ENCODE assay signal across 9 mouse cellular contexts in the genomic region with DNA sequence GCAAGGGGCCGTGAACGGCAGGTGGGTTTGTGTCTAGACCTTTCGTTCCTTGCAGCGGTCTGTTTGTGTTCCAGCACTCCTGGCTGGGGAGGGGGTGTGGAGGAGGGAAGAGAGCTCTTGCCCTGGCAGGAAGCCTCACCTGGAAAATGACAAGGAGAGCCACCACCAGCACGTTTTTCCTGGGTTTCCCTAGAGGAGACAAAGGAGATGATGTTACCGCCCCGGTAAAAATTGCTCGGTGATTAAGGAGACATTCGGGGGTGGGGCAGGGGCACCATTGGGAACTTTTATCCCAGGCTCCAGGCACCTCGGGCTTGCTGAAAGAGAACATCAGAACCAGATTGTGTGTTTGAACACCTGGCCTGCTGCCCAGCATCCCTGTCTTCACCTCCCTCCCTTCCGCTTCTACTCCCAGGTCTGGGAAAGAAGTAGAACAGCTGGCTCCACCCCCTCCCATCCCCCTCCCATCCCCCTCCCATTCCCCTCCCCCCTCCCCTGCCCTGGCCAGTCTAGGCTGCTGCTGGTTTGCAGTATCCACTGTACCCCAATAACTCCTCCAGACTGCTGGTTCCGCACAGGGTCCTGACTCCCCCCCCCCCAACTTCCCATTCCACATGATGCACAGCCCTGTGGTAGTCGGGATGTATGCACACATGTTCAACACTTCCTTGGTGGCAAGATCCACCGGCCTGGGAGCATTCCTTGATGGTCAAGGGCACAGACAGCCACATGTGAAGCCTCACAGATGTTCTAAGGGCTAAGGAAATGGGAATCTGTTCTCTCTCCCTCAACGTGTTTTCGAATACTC. TPM values are rescaled to one million over a fixed set of nuclear protein-coding genes. Genes with fewer than 3 reads are reported as not detected.
DNase-seq lines count a peak whose midpoint lies in the region; ATAC-seq lines count a peak whose summit lies in the region.
"Had no signal": no experiment of that assay in that cellular context is flagged by ENCODE, and none has a peak within 500 bp of the region (broad histone marks: within the 10 kb centered on the region; RNA-seq: fewer than 3 reads in every experiment).

No protein-coding gene starts in this region.

- H3K4me1 ChIP-seq in midbrain, embryonic 10.5 days: peaks cover 36% of the 10 kb centered on the region
- H3K4me1 ChIP-seq in midbrain, embryonic 15.5 days: peaks cover 13% of the 10 kb centered on the region
- H3K4me1 ChIP-seq in embryonic facial prominence, embryonic 13.5 days: peaks cover 53% of the 10 kb centered on the region
- H3K4me1 ChIP-seq in hindbrain, embryonic 16.5 days (ENCODE audit: control insufficient read depth, insufficient read depth, low read depth, low read length): peaks cover 16% of the 10 kb centered on the region
- H3K4me1 ChIP-seq in neural tube, embryonic 15.5 days: peaks cover 30% of the 10 kb centered on the region

- WGBS in midbrain, embryonic 10.5 days: 34% methylated on average over 16 of the region's 16 CpGs
- WGBS in midbrain, embryonic 15.5 days: 21% methylated on average over 16 of the region's 16 CpGs
- 7% methylated on average over 16 of the region's 16 CpGs for WGBS in embryonic facial prominence, embryonic 13.5 days
- WGBS in hindbrain, embryonic 16.5 days: 19% methylated on average over 15 of the region's 16 CpGs
- WGBS in neural tube, embryonic 15.5 days: 26% methylated on average over 16 of the region's 16 CpGs

- DNase-seq in midbrain, embryonic 10.5 days (ENCODE audit: low spot score): peak; percentile 24
- DNase-seq in spleen, postnatal 36 days (ENCODE audit: low spot score in 2 of 2): no peak
- DNase-seq in ovary, postnatal 10 days (ENCODE audit: low spot score): no peak
- DNase-seq in layer of hippocampus, postnatal 36 days: no peak

- H3K27ac ChIP-seq in midbrain, embryonic 10.5 days (replicated peaks): peak overlapping the region; percentile 82
- H3K27ac ChIP-seq in midbrain, embryonic 15.5 days: no peak overlapping the region
- H3K27ac ChIP-seq in embryonic facial prominence, embryonic 13.5 days: peak overlapping the region; percentile 97
- no peak overlapping the region for H3K27ac ChIP-seq in hindbrain, embryonic 16.5 days (ENCODE audit: low read depth, low read length)
- no peak overlapping the region for H3K27ac ChIP-seq in neural tube, embryonic 15.5 days (replicated peaks)
- H3K27ac ChIP-seq: heart, adult 2 months had no signal

- H3K9ac ChIP-seq in midbrain, embryonic 15.5 days: no peak overlapping the region
- H3K9ac ChIP-seq in embryonic facial prominence, embryonic 13.5 days: peak overlapping the region; percentile 53; the same call in 1 of the 2 replicates
- peak overlapping the region; percentile 11; the same call in 1 of the 2 replicates for H3K9ac ChIP-seq in hindbrain, embryonic 16.5 days (ENCODE audit: low read depth, low read length)
- no peak overlapping the region for H3K9ac ChIP-seq in neural tube, embryonic 15.5 days (replicated peaks)

- H3K4me2 ChIP-seq in midbrain, embryonic 15.5 days: no peak overlapping the region
- peak overlapping the region; percentile 41 for H3K4me2 ChIP-seq in embryonic facial prominence, embryonic 13.5 days
- H3K4me2 ChIP-seq in hindbrain, embryonic 16.5 days (ENCODE audit: low read length): no peak overlapping the region
- H3K4me2 ChIP-seq in neural tube, embryonic 15.5 days: peak overlapping the region; percentile 1; the same call in 1 of the 2 replicates

- no peak for ATAC-seq in midbrain, embryonic 15.5 days (replicated peaks)
- peak; percentile 49; the same call in 1 of the 2 replicates for ATAC-seq in embryonic facial prominence, embryonic 13.5 days (ENCODE audit: insufficient number of reproducible peaks, insufficient read depth, low FRiP score, low TSS enrichment, low read depth)
- no peak for ATAC-seq in hindbrain, embryonic 16.5 days
- ATAC-seq in neural tube, embryonic 15.5 days (ENCODE audit: low FRiP score): 0 out of 2 replicates have a peak, but pooled peaks have one; percentile 17

- H3K4me3 ChIP-seq in midbrain, embryonic 10.5 days: no peak overlapping the region
- H3K4me3 ChIP-seq in midbrain, embryonic 15.5 days: no peak overlapping the region
- H3K4me3 ChIP-seq in embryonic facial prominence, embryonic 13.5 days: peak overlapping the region; percentile 6; the same call in 1 of the 2 replicates
- H3K4me3 ChIP-seq in hindbrain, embryonic 16.5 days (ENCODE audit: low read length): no peak overlapping the region
- H3K4me3 ChIP-seq in neural tube, embryonic 15.5 days (replicated peaks): no peak overlapping the region
- H3K4me3 ChIP-seq: heart, adult 2 months had no signal

- H3K36me3 ChIP-seq in midbrain, embryonic 10.5 days: no peaks in the 10 kb centered on the region
- no peaks in the 10 kb centered on the region for H3K36me3 ChIP-seq in midbrain, embryonic 15.5 days (replicated peaks)
- H3K36me3 ChIP-seq in embryonic facial prominence, embryonic 13.5 days: no peaks in the 10 kb centered on the region
- no peaks in the 10 kb centered on the region for H3K36me3 ChIP-seq in hindbrain, embryonic 16.5 days (ENCODE audit: control insufficient read depth, insufficient read depth, low read length)
- no peaks in the 10 kb centered on the region for H3K36me3 ChIP-seq in neural tube, embryonic 15.5 days

- H3K27me3 ChIP-seq in midbrain, embryonic 10.5 days (ENCODE audit: low read depth, poor library complexity, severe bottlenecking): peaks cover 7% of the 10 kb centered on the region; the same call in 1 of the 2 replicates
- H3K27me3 ChIP-seq in midbrain, embryonic 15.5 days (replicated peaks): no peaks in the 10 kb centered on the region
- H3K27me3 ChIP-seq in embryonic facial prominence, embryonic 13.5 days: no peaks in the 10 kb centered on the region
- H3K27me3 ChIP-seq in hindbrain, embryonic 16.5 days (replicated peaks; ENCODE audit: control insufficient read depth, insufficient read depth, low read length): no peaks in the 10 kb centered on the region
- H3K27me3 ChIP-seq in neural tube, embryonic 15.5 days (replicated peaks): peaks cover 7% of the 10 kb centered on the region

- no peaks in the 10 kb centered on the region for H3K9me3 ChIP-seq in midbrain, embryonic 10.5 days (replicated peaks)
- no peaks in the 10 kb centered on the region for H3K9me3 ChIP-seq in midbrain, embryonic 15.5 days
- H3K9me3 ChIP-seq in embryonic facial prominence, embryonic 13.5 days: no peaks in the 10 kb centered on the region
- no peaks in the 10 kb centered on the region for H3K9me3 ChIP-seq in hindbrain, embryonic 16.5 days (ENCODE audit: control insufficient read depth, low read length)
- H3K9me3 ChIP-seq in neural tube, embryonic 15.5 days (replicated peaks): no peaks in the 10 kb centered on the region

RNA-seq across cellular contexts. Expression of gene Ccr7, which starts 5.8 kb away (rescaled TPM):
- polyA plus RNA-seq in midbrain, embryonic 10.5 days (2016; fragmentation: Nextera tagmentation; extraction: Ambion mirVana): 0.14 TPM in 1 of 2 replicates, not detected in the other
- polyA plus RNA-seq in midbrain, embryonic 15.5 days (2015; fragmentation: Nextera tagmentation; extraction: Ambion mirVana): 0.09 TPM in 1 of 2 replicates, not detected in the other
- 0.30 and 0.69 TPM in 2 replicates for polyA plus RNA-seq in embryonic facial prominence, embryonic 13.5 days (2015; fragmentation: Nextera tagmentation; extraction: Ambion mirVana)
- polyA plus RNA-seq in hindbrain, embryonic 16.5 days (2015; fragmentation: Nextera tagmentation; extraction: Ambion mirVana): not detected in 2 replicates
- polyA plus RNA-seq in neural tube, embryonic 15.5 days (2015; fragmentation: Nextera tagmentation; extraction: Ambion mirVana): 0.52 TPM in 1 of 2 replicates, not detected in the other
- total RNA-seq in layer of hippocampus, postnatal 36 days (2021): not detected

RNA-seq across cellular contexts. Expression of gene Tns4, which starts 60.0 kb away (rescaled TPM):
- polyA plus RNA-seq in midbrain, embryonic 10.5 days (2016; fragmentation: Nextera tagmentation; extraction: Ambion mirVana): 0.55 and 0.84 TPM in 2 replicates
- polyA plus RNA-seq in midbrain, embryonic 15.5 days (2015; fragmentation: Nextera tagmentation; extraction: Ambion mirVana): 0.09 TPM in 1 of 2 replicates, not detected in the other
- 0.53 and 0.73 TPM in 2 replicates for polyA plus RNA-seq in embryonic facial prominence, embryonic 13.5 days (2015; fragmentation: Nextera tagmentation; extraction: Ambion mirVana)
- polyA plus RNA-seq in hindbrain, embryonic 16.5 days (2015; fragmentation: Nextera tagmentation; extraction: Ambion mirVana): 0.16 TPM in 2 replicates
- polyA plus RNA-seq in neural tube, embryonic 15.5 days (2015; fragmentation: Nextera tagmentation; extraction: Ambion mirVana): 0.09 and 0.22 TPM in 2 replicates
- total RNA-seq in layer of hippocampus, postnatal 36 days (2021): not detected

Comparison
In these comparisons a context has a peak if more than half of its experiments do, and no peak if none do; other contexts are left out.
1. H3K27ac ChIP-seq: peak in midbrain, embryonic 10.5 days (single experiment) and embryonic facial prominence, embryonic 13.5 days (single experiment); none in midbrain, embryonic 15.5 days (single experiment), hindbrain, embryonic 16.5 days (single experiment) and neural tube, embryonic 15.5 days (single experiment).
2. ATAC-seq: peak in embryonic facial prominence, embryonic 13.5 days (single experiment) and neural tube, embryonic 15.5 days (single experiment); none in midbrain, embryonic 15.5 days (single experiment) and hindbrain, embryonic 16.5 days (single experiment).
3. H3K4me2 ChIP-seq: peak in embryonic facial prominence, embryonic 13.5 days (single experiment) and neural tube, embryonic 15.5 days (single experiment); none in midbrain, embryonic 15.5 days (single experiment) and hindbrain, embryonic 16.5 days (single experiment).
4. H3K9ac ChIP-seq: peak in embryonic facial prominence, embryonic 13.5 days (single experiment) and hindbrain, embryonic 16.5 days (single experiment); none in midbrain, embryonic 15.5 days (single experiment) and neural tube, embryonic 15.5 days (single experiment).